Mouse (Mus musculus) limb, embryonic 14.5 days (tissue): ENCODE data around the gene Hspb2. TPM values are rescaled to one million over a fixed set of nuclear protein-coding genes. Genes with fewer than 3 reads are reported as not detected.

Experiments used
- ATAC-seq: fragments of 200-750 bp; cut with Nextera tagmentation; 2 replicates; pipeline ENCODE4 v1.8.0; 2017; ENCODE audit warnings: low read depth, moderate number of reproducible peaks, moderate TSS enrichment; ENCODE audit not compliant: low FRiP score
- DNase-seq: peaks from one replicate; pipeline ENCODE4 v3.0.0-alpha.2; 2015; ENCODE audit warnings: low spot score
- H3K27ac ChIP-seq: fragments of 300-500 bp; sonication (generic); replicated peaks from 2 replicates; pipeline ENCODE4 v1.5.1; 2014; ENCODE audit warnings: low read depth, mild to moderate bottlenecking, low read length, moderate library complexity, mixed read lengths
- H3K27me3 ChIP-seq: fragments of 300-500 bp; sonication (generic); 2 replicates; pipeline ENCODE4 v1.6.1; 2014; ENCODE audit warnings: low read length, mixed read lengths; ENCODE audit not compliant: control insufficient read depth, insufficient read depth
- H3K36me3 ChIP-seq: fragments of 300-500 bp; sonication (generic); 2 replicates; pipeline ENCODE4 v1.6.1; 2014; ENCODE audit warnings: mild to moderate bottlenecking, low read length, moderate library complexity, mixed read lengths; ENCODE audit not compliant: control insufficient read depth, insufficient read depth
- H3K4me1 ChIP-seq: fragments of 300-500 bp; sonication (generic); 2 replicates; pipeline ENCODE4 v1.6.1; 2014; ENCODE audit warnings: antibody characterized with exemption, low read length, mixed read lengths; ENCODE audit not compliant: control insufficient read depth, insufficient read depth
- H3K4me2 ChIP-seq: fragments of 300-500 bp; sonication (generic); replicated peaks from 2 replicates; pipeline ENCODE4 v1.6.1; 2014; ENCODE audit warnings: low read depth, mild to moderate bottlenecking, low read length, moderate library complexity; ENCODE audit not compliant: severe bottlenecking
- H3K4me3 ChIP-seq: fragments of 300-500 bp; sonication (generic); replicated peaks from 2 replicates; pipeline ENCODE4 v1.5.1; 2014; ENCODE audit warnings: low read length
- H3K9ac ChIP-seq: fragments of 300-500 bp; sonication (generic); 2 replicates; pipeline ENCODE4 v1.6.1; 2014; ENCODE audit warnings: mild to moderate bottlenecking, low read depth, low read length, moderate library complexity; ENCODE audit not compliant: severe bottlenecking
- H3K9me3 ChIP-seq: fragments of 300-500 bp; sonication (generic); 2 replicates; pipeline ENCODE4 v1.6.1; 2016; ENCODE audit warnings: low read length; ENCODE audit not compliant: control insufficient read depth
- POLR2A ChIP-seq: fragments of 200-500 bp; IDR thresholded peaks from 2 replicates; pipeline ENCODE4 v1.8.0; 2012; ENCODE audit warnings: inconsistent platforms, mild to moderate bottlenecking, moderate library complexity, borderline replicate concordance; ENCODE audit not compliant: insufficient read depth, insufficient read length; ENCODE audit errors: extremely low read depth
- WGBS: fragments of 180-500 bp; shearing (Covaris S2); extraction: QIAGEN DNeasy Blood & Tissue Kit; methylation state at CpG from one replicate; pipeline ENCODE4 v1.1.7; 2014; 5-methylcytosine and 5-hydroxymethylcytosine counted together
- polyA plus RNA-seq, 2 experiments: library from polyadenylated mRNA; depleted of rRNA in 1 of 2; stranded (reverse) in 1 of 2; unstranded in 1 of 2; fragments of >200 nt; fragmentation: Nextera tagmentation in 1 of 2; extraction: Ambion mirVana in 1 of 2; gene quantifications; 2 replicates each; pipeline versions ENCODE4 v1.2.1 to v1.2.3; 2012 to 2014

The Hspb2 gene
- polyA plus RNA-seq, 2 experiments = 53.0 to 78.7 TPM

- H3K36me3 ChIP-seq = peaks cover 85% of the 10 kb centered on the region
- no peaks in the 10 kb centered on the region for H3K27me3 ChIP-seq
- H3K4me2 ChIP-seq = no peak overlapping the region
- H3K9me3 ChIP-seq = no peaks in the 10 kb centered on the region
- WGBS = 68% methylated on average over 2 of the region's 2 CpGs
- no peak for ATAC-seq
- H3K27ac ChIP-seq = no peak overlapping the region
- H3K9ac ChIP-seq = no peak overlapping the region
- TF ChIP-seq POLR2A = no peak
- H3K4me3 ChIP-seq = no peak overlapping the region
- no peak for DNase-seq
- no peaks in the 10 kb centered on the region for H3K4me1 ChIP-seq
Measured at GRCm38 (mm10) chr9:50782155-50782554, 30.0 kb upstream of the Hspb2 start.

DNA sequence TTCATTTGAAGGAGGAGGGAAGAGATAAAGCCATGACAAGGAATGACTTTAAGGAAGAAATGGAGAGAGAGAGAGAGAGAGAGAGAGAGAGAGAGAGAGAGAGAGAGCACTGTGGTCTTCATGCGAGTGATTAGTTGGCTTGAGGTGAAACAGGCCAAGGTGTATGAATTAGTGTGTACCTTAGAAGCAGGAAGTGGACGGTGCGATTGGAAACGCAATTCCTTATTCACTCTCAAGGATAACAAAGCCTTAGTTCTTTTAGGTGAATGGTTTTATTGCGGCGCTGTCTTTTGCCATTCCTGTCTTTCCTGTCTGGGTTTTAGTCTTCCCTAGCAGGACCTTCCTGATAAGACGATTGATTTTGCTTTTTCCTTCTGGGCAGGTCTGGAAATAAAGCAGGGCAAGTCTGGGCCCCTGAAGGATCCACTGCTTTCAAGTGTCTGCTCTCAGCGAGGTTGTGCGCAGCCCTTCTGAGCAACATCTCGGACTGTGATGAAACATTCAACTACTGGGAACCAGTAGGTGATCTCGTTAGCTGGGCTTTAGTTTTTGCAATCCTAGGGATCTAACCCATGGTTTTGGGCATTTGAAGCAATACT is 24.1 kb upstream of the Hspb2 start:
- Histone ChIP-seq H3K9me3 (no peaks in the 10 kb centered on the region), H3K27ac (no peak overlapping the region), H3K4me2 (peak overlapping the region; percentile 74), H3K9ac (peak overlapping the region; percentile 89), H3K27me3 (no peaks in the 10 kb centered on the region), H3K4me1 (peaks cover 7% of the 10 kb centered on the region), H3K36me3 (peaks cover 41% of the 10 kb centered on the region), H3K4me3 (peak overlapping the region; percentile 92)
- WGBS = 54% methylated on average over 11 of the region's 11 CpGs
- no peak for TF ChIP-seq POLR2A
- ATAC-seq (no peak), DNase-seq (no peak)

DNA sequence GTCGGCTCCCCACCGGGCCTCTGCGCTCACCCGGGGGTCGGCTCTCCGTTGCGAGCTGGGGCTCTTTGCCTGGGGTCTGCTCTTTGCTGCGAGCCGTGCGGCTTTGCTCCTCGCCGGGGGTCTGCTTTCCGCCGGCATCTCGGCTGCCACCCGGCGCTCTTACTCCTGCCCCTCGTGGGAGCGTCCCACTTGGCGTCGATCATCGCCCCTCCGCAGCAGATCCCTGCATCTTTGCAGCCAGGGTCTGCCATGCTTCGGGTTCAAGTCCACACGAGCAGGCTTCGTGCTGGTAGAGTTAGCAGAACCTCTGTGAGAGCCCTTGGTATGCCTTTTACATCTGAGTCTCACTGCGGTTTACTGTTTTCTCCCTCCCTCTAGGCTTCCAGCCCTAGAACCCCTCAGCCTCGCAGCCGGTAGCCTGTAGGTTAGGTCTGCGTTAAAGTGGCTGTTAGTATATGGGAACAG is 23.5 kb upstream of the Hspb2 start:
- Histone ChIP-seq H3K9ac (peak overlapping the region; percentile 89), H3K27ac (peak overlapping the region; percentile 85), H3K4me3 (peak overlapping the region; percentile 92), H3K27me3 (no peaks in the 10 kb centered on the region), H3K4me2 (peak overlapping the region; percentile 74), H3K36me3 (peaks cover 35% of the 10 kb centered on the region), H3K4me1 (peaks cover 7% of the 10 kb centered on the region), H3K9me3 (no peaks in the 10 kb centered on the region)
- no peak for TF ChIP-seq POLR2A
- under 1% methylated on average over 18 of the region's 30 CpGs for WGBS
- ATAC-seq (peak; percentile 62), DNase-seq (no peak)

- Histone ChIP-seq H3K36me3 (peaks cover 30% of the 10 kb centered on the region), H3K9ac (peak within 1 kb of the TSS; percentile 89), H3K4me1 (peaks cover 7% of the 10 kb centered on the region), H3K4me3 (peak within 1 kb of the TSS; percentile 92), H3K27me3 (no peaks in the 10 kb centered on the region), H3K9me3 (no peaks in the 10 kb centered on the region), H3K4me2 (peak within 1 kb of the TSS; percentile 74), H3K27ac (peak within 1 kb of the TSS; percentile 85)
- DNase-seq = peak; percentile 88
- 2% methylated on average over 23 of the region's 51 CpGs for WGBS
- ATAC-seq = peak; percentile 82
- TF ChIP-seq POLR2A = peak; percentile 45; the same call in 1 of the 2 replicates
Measured at GRCm38 (mm10) chr9:50774991-50775612, 22.9 kb upstream of the Hspb2 start, which contains the start of the genes Alg9 and 1110032A03Rik. Gene Alg9, plus strand, starts transcription at chr9:50775019. Gene 1110032A03Rik, minus strand, starts transcription at chr9:50775520.

DNA sequence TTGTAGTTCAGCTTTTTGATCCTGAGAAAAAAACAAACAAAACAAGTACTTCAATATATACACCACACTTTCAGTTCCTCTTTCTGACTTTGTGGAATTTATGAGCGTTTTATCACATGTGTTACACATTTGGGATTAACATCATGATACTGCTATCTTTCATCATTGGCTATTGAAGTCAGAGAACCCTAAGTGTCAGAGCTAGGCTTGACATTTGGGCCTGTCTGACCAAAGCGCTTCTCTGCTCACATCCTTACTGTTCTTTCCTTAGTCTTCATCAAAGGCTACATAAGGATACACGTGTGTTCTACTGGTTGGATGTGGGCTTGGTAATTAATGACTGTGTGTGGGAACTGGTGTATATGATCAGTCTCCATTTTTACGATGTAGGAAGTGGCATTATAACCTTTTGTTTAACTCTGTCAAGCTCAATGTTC is 21.9 kb upstream of the Hspb2 start:
- Histone ChIP-seq H3K36me3 (peaks cover 19% of the 10 kb centered on the region), H3K9ac (peak overlapping the region; percentile 89; the same call in 1 of the 2 replicates), H3K4me1 (peaks cover 11% of the 10 kb centered on the region), H3K9me3 (no peaks in the 10 kb centered on the region), H3K4me2 (peak overlapping the region; percentile 74), H3K27me3 (no peaks in the 10 kb centered on the region), H3K27ac (no peak overlapping the region), H3K4me3 (peak overlapping the region; percentile 92; the same call in 1 of the 2 replicates)
- DNase-seq (no peak), ATAC-seq (no peak)
- no peak for TF ChIP-seq POLR2A
- 65% methylated on average over 4 of the region's 4 CpGs for WGBS
